Mouse (Mus musculus): ENCODE data around the gene Nr0b2. TPM values are rescaled to one million over a fixed set of nuclear protein-coding genes. Genes with fewer than 3 reads are reported as not detected.

The Nr0b2 gene
- polyA plus RNA-seq, 1 experiment from 2014 or later = not detected

DNA sequence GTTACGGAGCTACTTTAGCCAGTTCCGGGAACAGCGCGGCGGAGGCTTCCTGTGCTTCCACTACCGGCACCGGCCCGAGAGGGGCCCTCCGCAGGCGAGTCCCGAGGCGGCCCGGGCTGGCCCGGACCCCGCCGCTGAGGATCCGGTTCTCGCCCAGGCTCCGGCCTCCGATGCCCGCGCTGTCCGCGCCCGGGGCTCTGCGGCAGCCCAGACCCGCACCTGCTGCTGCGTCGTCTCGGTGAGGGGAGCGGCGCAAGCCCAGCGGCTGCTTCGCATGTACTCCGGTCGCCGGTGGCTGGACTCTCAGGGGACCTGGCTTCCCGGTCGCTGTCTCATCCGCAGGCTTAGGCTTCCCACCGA, 21.6 kb downstream of the Nr0b2 start:
- peaks cover 5% of the 10 kb centered on the region; the same call in 1 of the 2 replicates for H3K4me1 ChIP-seq (ENCODE audit: control insufficient read depth, insufficient read depth, low read length)
- H3K4me2 ChIP-seq (ENCODE audit: low read depth, low read length) = peak overlapping the region; percentile 86
- ATAC-seq (ENCODE audit: low read depth) = no peak; the same call in none of the 2 replicates
- H3K9me3 ChIP-seq (ENCODE audit: control insufficient read depth, low read length) = no peaks in the 10 kb centered on the region
- H3K4me3 ChIP-seq (ENCODE audit: low read depth, low read length) = peak overlapping the region; percentile 82
- H3K27me3 ChIP-seq (ENCODE audit: control insufficient read depth, insufficient read depth, low read length) = no peaks in the 10 kb centered on the region
- peak overlapping the region; percentile 68 for H3K9ac ChIP-seq (replicated peaks; ENCODE audit: low read depth, low read length)
- H3K36me3 ChIP-seq (ENCODE audit: control insufficient read depth, insufficient read depth, low read length) = peaks cover 9% of the 10 kb centered on the region; the same call in 1 of the 2 replicates
- no peak overlapping the region for H3K27ac ChIP-seq (ENCODE audit: low read depth, low read length)
- WGBS = under 1% methylated on average over 41 of the region's 41 CpGs

DNA sequence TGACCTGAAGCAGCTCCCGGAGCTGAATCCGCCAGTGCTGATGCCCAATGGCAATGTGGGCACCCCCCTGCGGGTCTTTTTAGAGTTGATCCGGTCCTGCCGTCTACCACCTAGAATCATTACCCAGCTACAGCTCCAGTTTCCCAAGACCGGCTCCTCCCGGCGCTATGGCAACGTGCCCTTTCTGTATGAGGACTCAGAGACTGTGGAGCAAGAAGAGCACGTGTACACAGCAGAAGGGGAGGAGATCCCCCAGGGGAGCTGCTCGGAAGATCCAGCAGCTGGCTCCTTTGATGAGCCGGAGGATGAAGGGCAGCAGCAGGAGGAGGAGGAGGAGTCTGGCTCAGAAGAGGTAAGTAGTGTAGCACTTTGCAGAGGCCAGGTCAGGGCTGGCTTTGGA, 24.8 kb downstream of the Nr0b2 start:
- peaks cover 5% of the 10 kb centered on the region; the same call in 1 of the 2 replicates for H3K4me1 ChIP-seq (ENCODE audit: control insufficient read depth, insufficient read depth, low read length)
- H3K9me3 ChIP-seq (ENCODE audit: control insufficient read depth, low read length) = no peaks in the 10 kb centered on the region
- H3K27me3 ChIP-seq (ENCODE audit: control insufficient read depth, insufficient read depth, low read length) = no peaks in the 10 kb centered on the region
- H3K27ac ChIP-seq (ENCODE audit: low read depth, low read length) = no peak overlapping the region
- H3K4me2 ChIP-seq (ENCODE audit: low read depth, low read length) = no peak overlapping the region
- WGBS = 64% methylated on average over 12 of the region's 12 CpGs
- H3K4me3 ChIP-seq (ENCODE audit: low read depth, low read length) = no peak overlapping the region
- peaks cover 12% of the 10 kb centered on the region; the same call in 1 of the 2 replicates for H3K36me3 ChIP-seq (ENCODE audit: control insufficient read depth, insufficient read depth, low read length)
- ATAC-seq (ENCODE audit: low read depth) = no peak
- no peak overlapping the region for H3K9ac ChIP-seq (replicated peaks; ENCODE audit: low read depth, low read length)

DNA sequence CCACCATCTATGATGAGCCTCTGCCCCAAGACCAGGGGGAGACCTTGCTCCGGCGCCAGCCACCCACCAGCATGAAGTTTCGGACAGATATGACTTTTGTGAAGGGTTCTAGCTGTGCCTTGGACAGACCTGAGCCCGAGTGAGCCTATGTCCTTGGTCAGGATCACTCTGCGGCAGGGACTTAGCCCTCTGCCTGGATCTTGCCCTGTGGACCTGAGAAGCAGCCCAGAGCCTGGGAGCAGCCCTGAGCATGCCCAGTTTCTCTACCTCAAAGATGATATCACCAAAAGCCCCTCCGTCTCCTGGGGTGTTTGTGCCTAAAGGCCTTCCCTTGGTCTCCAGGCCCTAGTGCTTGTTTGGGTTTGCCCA, 30.5 kb downstream of the Nr0b2 start:
- 65% methylated on average over 6 of the region's 6 CpGs for WGBS
- H3K9me3 ChIP-seq (ENCODE audit: control insufficient read depth, low read length) = no peaks in the 10 kb centered on the region
- peaks cover 13% of the 10 kb centered on the region for H3K4me1 ChIP-seq (ENCODE audit: control insufficient read depth, insufficient read depth, low read length)
- peak overlapping the region; percentile 77 for H3K27ac ChIP-seq (ENCODE audit: low read depth, low read length)
- peak overlapping the region; percentile 64 for H3K9ac ChIP-seq (replicated peaks; ENCODE audit: low read depth, low read length)
- peak overlapping the region; percentile 86 for H3K4me3 ChIP-seq (ENCODE audit: low read depth, low read length)
- no peak for ATAC-seq (ENCODE audit: low read depth)
- peaks cover 18% of the 10 kb centered on the region for H3K36me3 ChIP-seq (ENCODE audit: control insufficient read depth, insufficient read depth, low read length)
- no peaks in the 10 kb centered on the region for H3K27me3 ChIP-seq (ENCODE audit: control insufficient read depth, insufficient read depth, low read length)
- H3K4me2 ChIP-seq (ENCODE audit: low read depth, low read length) = peak overlapping the region; percentile 100

DNA sequence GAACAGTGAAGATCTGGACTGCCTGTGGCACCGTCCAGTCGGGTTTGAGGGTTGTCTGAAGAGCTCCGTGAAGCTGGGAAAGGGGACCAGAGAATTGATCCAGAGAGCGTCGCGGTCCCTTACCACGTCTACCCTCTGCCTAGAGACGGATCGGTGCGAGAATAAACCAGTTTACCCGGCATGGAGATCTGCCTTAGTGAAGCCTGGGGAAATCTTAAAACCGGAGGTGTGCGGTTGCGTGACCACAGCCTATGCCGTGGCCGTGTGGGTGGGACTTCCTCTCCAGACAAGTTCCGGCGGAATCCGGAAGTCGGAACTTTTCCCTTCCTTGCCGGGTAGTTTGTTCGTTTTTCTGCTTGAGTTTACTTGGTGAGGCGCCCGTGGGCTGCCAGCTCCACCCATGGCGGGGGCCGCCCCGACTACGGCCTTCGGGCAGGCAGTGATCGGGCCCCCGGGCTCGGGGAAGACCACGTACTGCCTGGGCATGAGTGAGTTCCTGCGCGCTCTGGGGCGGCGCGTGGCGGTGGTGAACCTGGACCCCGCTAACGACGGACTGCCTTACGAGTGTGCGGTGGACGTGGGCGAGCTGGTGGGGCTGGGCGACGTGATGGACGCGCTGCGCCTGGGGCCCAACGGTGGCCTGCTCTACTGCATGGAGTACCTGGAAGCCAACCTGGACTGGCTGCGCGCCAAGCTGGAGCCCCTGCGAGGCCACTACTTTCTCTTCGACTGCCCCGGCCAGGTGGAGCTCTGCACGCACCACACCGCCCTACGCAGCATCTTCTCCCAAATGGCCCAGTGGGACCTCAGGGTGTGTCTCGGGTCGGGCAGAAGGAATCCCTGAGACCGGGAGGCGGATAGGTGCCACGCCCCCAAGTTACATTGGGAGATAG, 31.1 kb downstream of the Nr0b2 start, which contains the start of gene Gpn2:
Gpn2 (plus strand) TSS at position 304 of the 893 bp plus-strand sequence.
- Histone ChIP-seq H3K4me3 (ENCODE audit: low read depth, low read length) (peak within 1 kb of the TSS; percentile 86), H3K27ac (ENCODE audit: low read depth, low read length) (peak within 1 kb of the TSS; percentile 77), H3K9ac (replicated peaks; ENCODE audit: low read depth, low read length) (peak within 1 kb of the TSS; percentile 64), H3K36me3 (ENCODE audit: control insufficient read depth, insufficient read depth, low read length) (peaks cover 19% of the 10 kb centered on the region), H3K4me2 (ENCODE audit: low read depth, low read length) (peak within 1 kb of the TSS; percentile 100), H3K9me3 (ENCODE audit: control insufficient read depth, low read length) (no peaks in the 10 kb centered on the region), H3K4me1 (ENCODE audit: control insufficient read depth, insufficient read depth, low read length) (peaks cover 13% of the 10 kb centered on the region), H3K27me3 (ENCODE audit: control insufficient read depth, insufficient read depth, low read length) (no peaks in the 10 kb centered on the region)
- ATAC-seq (ENCODE audit: low read depth) = peak; percentile 89
- 1% methylated on average over 65 of the region's 65 CpGs for WGBS

DNA sequence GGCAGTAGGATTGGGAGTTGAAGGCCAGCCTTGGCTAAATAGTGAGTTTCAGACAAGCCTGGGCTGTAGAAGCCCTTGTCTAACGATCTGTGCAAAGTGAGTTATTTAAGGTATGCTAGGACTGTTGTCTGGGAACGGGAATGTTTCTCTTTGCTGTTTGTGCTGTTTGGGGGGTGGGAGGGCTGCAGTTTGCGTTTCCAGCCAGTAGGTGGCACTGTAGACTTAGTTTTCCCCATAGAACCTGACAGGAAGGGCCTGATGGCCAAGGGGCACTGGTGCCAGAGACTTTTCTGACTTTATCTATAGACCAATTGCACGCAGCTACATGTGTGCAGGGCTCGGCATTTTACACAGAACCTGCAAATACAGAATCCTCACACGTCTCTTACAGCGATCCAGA, 39.4 kb downstream of the Nr0b2 start:
- H3K36me3 ChIP-seq (ENCODE audit: control insufficient read depth, insufficient read depth, low read length) = peaks cover 27% of the 10 kb centered on the region
- no peak for ATAC-seq (ENCODE audit: low read depth)
- no peak overlapping the region for H3K9ac ChIP-seq (replicated peaks; ENCODE audit: low read depth, low read length)
- no peak overlapping the region for H3K27ac ChIP-seq (ENCODE audit: low read depth, low read length)
- H3K4me3 ChIP-seq (ENCODE audit: low read depth, low read length) = no peak overlapping the region
- H3K4me2 ChIP-seq (ENCODE audit: low read depth, low read length) = no peak overlapping the region
- H3K4me1 ChIP-seq (ENCODE audit: control insufficient read depth, insufficient read depth, low read length) = no peaks in the 10 kb centered on the region
- WGBS = 32% methylated on average over 7 of the region's 7 CpGs
- no peaks in the 10 kb centered on the region for H3K27me3 ChIP-seq (ENCODE audit: control insufficient read depth, insufficient read depth, low read length)
- no peaks in the 10 kb centered on the region for H3K9me3 ChIP-seq (ENCODE audit: control insufficient read depth, low read length)

DNA sequence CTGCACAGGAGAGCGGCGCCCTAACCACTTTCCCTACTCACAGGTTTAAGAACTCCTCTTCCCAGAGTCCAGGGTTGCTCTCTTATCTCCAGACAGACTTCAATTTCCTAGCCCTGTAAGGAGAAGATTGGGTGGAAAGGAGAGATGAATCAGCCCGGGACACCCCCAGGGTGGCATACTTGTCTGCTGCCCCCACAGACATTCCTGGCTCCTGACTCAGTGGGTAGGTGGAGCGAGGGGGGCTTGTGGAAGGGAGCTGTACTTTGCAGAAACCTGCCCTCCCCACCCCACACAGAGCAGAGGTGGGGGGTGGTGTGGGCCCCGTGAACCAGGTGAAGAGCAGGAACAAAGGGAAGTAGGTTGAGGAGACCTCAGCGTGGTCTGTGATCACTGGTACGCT, 42.4 kb downstream of the Nr0b2 start:
- 80% methylated on average over 7 of the region's 7 CpGs for WGBS
- H3K27me3 ChIP-seq (ENCODE audit: control insufficient read depth, insufficient read depth, low read length) = peaks cover 22% of the 10 kb centered on the region
- no peak overlapping the region for H3K4me2 ChIP-seq (ENCODE audit: low read depth, low read length)
- H3K9me3 ChIP-seq (ENCODE audit: control insufficient read depth, low read length) = no peaks in the 10 kb centered on the region
- H3K27ac ChIP-seq (ENCODE audit: low read depth, low read length) = no peak overlapping the region
- H3K9ac ChIP-seq (replicated peaks; ENCODE audit: low read depth, low read length) = no peak overlapping the region
- H3K4me3 ChIP-seq (ENCODE audit: low read depth, low read length) = no peak overlapping the region
- H3K36me3 ChIP-seq (ENCODE audit: control insufficient read depth, insufficient read depth, low read length) = peaks cover 6% of the 10 kb centered on the region; the same call in 1 of the 2 replicates
- H3K4me1 ChIP-seq (ENCODE audit: control insufficient read depth, insufficient read depth, low read length) = peaks cover 7% of the 10 kb centered on the region; the same call in 1 of the 2 replicates
- ATAC-seq (ENCODE audit: low read depth) = no peak

DNA sequence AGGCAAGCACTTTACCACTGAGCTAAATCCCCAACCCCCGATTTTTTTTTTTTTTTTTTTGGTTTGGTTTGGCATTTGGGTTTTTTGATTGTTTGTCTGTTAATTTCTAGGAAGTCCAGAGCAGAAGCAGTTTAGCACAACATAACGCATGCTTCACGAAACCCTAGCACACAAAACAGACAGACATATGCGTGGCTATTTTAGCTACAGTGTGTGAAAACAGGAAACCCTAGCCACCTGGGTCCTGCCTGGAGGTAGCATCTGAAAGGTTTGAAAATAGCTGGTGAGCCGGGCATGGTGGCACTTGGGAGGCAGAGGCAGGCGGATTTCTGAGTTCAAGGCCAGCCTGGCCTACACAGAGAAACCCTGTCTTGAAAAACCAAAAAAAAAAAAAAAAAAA, 42.9 kb downstream of the Nr0b2 start:
- Histone ChIP-seq H3K9ac (replicated peaks; ENCODE audit: low read depth, low read length) (no peak overlapping the region), H3K9me3 (ENCODE audit: control insufficient read depth, low read length) (no peaks in the 10 kb centered on the region), H3K4me3 (ENCODE audit: low read depth, low read length) (no peak overlapping the region), H3K36me3 (ENCODE audit: control insufficient read depth, insufficient read depth, low read length) (0 out of 2 replicates have a peak, but pooled peaks cover 5% of the 10 kb centered on the region), H3K4me1 (ENCODE audit: control insufficient read depth, insufficient read depth, low read length) (peaks cover 7% of the 10 kb centered on the region; the same call in 1 of the 2 replicates), H3K4me2 (ENCODE audit: low read depth, low read length) (no peak overlapping the region), H3K27me3 (ENCODE audit: control insufficient read depth, insufficient read depth, low read length) (peaks cover 22% of the 10 kb centered on the region), H3K27ac (ENCODE audit: low read depth, low read length) (no peak overlapping the region)
- ATAC-seq (ENCODE audit: low read depth) = no peak
- WGBS = 86% methylated on average over 6 of the region's 6 CpGs

DNA sequence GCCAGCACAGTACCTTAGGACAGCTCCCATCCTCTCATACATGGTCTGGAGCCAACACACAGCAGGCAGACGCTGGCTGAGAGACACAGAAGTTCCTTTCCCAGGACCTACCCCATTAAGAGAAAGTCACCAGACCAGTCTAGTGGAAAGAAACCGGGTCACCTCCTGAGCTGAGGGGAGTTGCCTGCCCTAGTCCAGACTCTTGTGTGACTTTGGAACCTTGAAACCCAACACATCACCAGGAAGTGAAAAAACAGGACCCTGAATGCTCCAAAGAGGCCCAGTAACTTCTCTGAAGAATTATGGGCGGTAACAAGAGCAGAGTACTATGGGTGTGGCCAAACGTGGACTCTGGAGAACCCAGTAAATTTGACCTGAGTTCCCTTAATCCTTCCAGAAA, 45.4 kb downstream of the Nr0b2 start:
- Histone ChIP-seq H3K4me2 (ENCODE audit: low read depth, low read length) (no peak overlapping the region), H3K4me1 (ENCODE audit: control insufficient read depth, insufficient read depth, low read length) (peaks cover 7% of the 10 kb centered on the region; the same call in 1 of the 2 replicates), H3K9me3 (ENCODE audit: control insufficient read depth, low read length) (no peaks in the 10 kb centered on the region), H3K9ac (replicated peaks; ENCODE audit: low read depth, low read length) (no peak overlapping the region), H3K27ac (ENCODE audit: low read depth, low read length) (no peak overlapping the region), H3K36me3 (ENCODE audit: control insufficient read depth, insufficient read depth, low read length) (no peaks in the 10 kb centered on the region), H3K27me3 (ENCODE audit: control insufficient read depth, insufficient read depth, low read length) (peaks cover 36% of the 10 kb centered on the region), H3K4me3 (ENCODE audit: low read depth, low read length) (no peak overlapping the region)
- ATAC-seq (ENCODE audit: low read depth) = no peak
- 55% methylated on average over 4 of the region's 4 CpGs for WGBS

DNA sequence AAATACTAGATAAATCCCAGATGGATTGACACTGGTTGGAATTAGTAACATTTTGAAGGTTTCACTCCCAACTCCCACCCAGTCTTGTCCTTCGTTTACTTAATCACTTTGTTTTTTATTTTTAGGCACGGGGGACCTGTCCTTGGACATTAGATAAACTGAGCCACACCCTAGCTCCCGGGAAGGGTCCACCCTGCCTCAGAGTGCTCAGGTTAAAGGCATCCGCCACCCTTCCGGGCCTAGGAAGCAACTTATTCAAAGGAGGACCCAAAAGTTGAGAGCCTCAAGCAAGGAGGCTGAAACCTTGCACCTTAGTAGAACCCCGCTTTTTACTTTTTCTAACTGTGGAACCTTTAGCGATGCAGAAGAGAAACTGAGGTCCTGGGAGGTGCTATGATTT, 45.9 kb downstream of the Nr0b2 start:
- ATAC-seq (ENCODE audit: low read depth) = no peak
- H3K9ac ChIP-seq (replicated peaks; ENCODE audit: low read depth, low read length) = 0 out of 2 replicates have a peak overlapping the region, but pooled peaks have one; percentile 3
- H3K4me2 ChIP-seq (ENCODE audit: low read depth, low read length) = peak overlapping the region; percentile 60
- no peaks in the 10 kb centered on the region for H3K9me3 ChIP-seq (ENCODE audit: control insufficient read depth, low read length)
- WGBS = 29% methylated on average over 7 of the region's 7 CpGs
- peak overlapping the region; percentile 37 for H3K4me3 ChIP-seq (ENCODE audit: low read depth, low read length)
- no peak overlapping the region for H3K27ac ChIP-seq (ENCODE audit: low read depth, low read length)
- H3K4me1 ChIP-seq (ENCODE audit: control insufficient read depth, insufficient read depth, low read length) = peaks cover 7% of the 10 kb centered on the region; the same call in 1 of the 2 replicates
- no peaks in the 10 kb centered on the region for H3K36me3 ChIP-seq (ENCODE audit: control insufficient read depth, insufficient read depth, low read length)
- peaks cover 36% of the 10 kb centered on the region for H3K27me3 ChIP-seq (ENCODE audit: control insufficient read depth, insufficient read depth, low read length)

Measured in neural tube, embryonic 14.5 days (tissue).